Mouse (Mus musculus): ENCODE data around the gene Birc6. TPM values are rescaled to one million over a fixed set of nuclear protein-coding genes. Genes with fewer than 3 reads are reported as not detected.

Birc6 gene
- polyA plus RNA-seq, 1 experiment from 2014 or later = 72.8 TPM

DNA sequence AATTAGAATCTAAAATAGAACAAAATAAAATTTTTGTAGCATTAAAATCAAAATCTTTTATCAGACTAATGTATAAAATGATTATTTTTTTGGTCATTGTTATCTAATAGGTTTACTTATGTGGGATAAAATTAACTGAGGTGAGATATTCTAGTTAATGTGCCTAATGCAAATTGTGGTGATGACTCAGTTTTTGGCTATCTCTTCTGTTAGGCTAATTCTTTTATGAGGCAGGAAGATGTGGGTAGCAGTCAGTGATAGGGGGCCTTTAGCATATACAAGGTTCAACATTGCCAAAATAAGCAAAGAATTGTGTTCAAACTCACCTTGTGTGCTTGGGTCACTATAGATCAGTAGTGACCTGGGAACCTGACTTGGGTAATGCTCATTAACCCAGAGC is 178.5 kb downstream of the Birc6 start:
- H3K27me3 ChIP-seq (replicated peaks; ENCODE audit: control insufficient read depth, insufficient read depth, low read length) = no peaks in the 10 kb centered on the region
- peaks cover 3% of the 10 kb centered on the region; the same call in 1 of the 2 replicates for H3K4me1 ChIP-seq (replicated peaks; ENCODE audit: control insufficient read depth, insufficient read depth, low read length)
- no peaks in the 10 kb centered on the region for H3K9me3 ChIP-seq (ENCODE audit: control insufficient read depth, low read length)
- no peak overlapping the region for H3K4me3 ChIP-seq (ENCODE audit: low read depth, low read length)
- no peak overlapping the region for H3K4me2 ChIP-seq
- no peak for ATAC-seq (replicated peaks; ENCODE audit: low FRiP score)
- peaks cover 6% of the 10 kb centered on the region for H3K36me3 ChIP-seq (ENCODE audit: control insufficient read depth, insufficient read depth, low read length)
- no peak overlapping the region for H3K27ac ChIP-seq (ENCODE audit: low read depth, low read length)
- H3K9ac ChIP-seq (ENCODE audit: low read depth, low read length) = no peak overlapping the region
- no peak for DNase-seq (ENCODE audit: low spot score)

DNA sequence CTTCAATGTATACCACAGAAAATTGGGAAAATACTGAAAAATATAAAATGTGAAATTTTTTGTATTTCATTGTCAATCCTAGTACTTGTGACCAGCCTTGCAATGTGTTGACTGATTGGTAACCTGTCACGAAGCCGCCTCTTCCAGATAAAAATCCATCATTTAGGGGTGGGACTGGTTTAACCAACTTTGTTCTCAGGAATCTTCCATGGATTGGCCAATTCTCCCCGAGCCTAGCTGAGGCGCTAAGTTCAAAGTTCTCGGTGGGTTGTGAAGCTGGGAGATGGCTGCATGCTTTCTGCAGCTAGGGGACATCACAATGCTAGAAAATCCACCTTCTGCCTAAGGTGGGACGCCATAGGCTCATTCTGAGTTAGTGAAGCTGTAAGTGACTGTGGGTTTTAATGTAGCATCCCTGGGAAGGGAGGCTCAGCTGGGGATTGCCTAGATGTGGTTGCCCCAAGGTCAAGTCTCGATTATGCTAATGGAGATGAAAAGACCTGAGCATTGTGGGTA is 179.6 kb downstream of the Birc6 start:
- Histone ChIP-seq H3K27ac (ENCODE audit: low read depth, low read length) (no peak overlapping the region), H3K4me3 (ENCODE audit: low read depth, low read length) (no peak overlapping the region), H3K9ac (ENCODE audit: low read depth, low read length) (no peak overlapping the region), H3K36me3 (ENCODE audit: control insufficient read depth, insufficient read depth, low read length) (peaks cover 2% of the 10 kb centered on the region; the same call in 1 of the 2 replicates), H3K4me1 (replicated peaks; ENCODE audit: control insufficient read depth, insufficient read depth, low read length) (peaks cover 3% of the 10 kb centered on the region; the same call in 1 of the 2 replicates), H3K9me3 (ENCODE audit: control insufficient read depth, low read length) (no peaks in the 10 kb centered on the region), H3K4me2 (no peak overlapping the region), H3K27me3 (replicated peaks; ENCODE audit: control insufficient read depth, insufficient read depth, low read length) (no peaks in the 10 kb centered on the region)
- DNase-seq (ENCODE audit: low spot score) (no peak), ATAC-seq (replicated peaks; ENCODE audit: low FRiP score) (no peak)
- 85% methylated on average over 7 of the region's 7 CpGs for WGBS

DNA sequence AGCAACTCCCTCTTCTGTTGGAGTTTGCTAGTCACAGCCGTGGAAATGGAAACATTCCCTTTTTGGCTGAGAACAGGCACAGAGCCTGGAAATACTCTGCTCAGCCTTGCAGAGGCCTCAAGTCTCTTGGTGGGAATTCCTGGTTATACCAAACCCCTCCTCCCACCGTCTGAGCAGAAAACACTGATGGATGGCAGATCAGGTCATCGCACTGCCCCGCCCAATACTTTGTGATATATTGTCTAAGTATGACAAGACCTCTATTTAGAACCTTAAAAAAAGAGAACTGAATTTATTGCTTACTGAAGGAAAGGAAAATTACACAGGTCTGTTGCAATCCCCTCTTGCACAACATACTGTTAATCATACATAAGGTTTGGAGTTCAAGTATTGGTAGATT is 182.6 kb downstream of the Birc6 start:
- ATAC-seq (replicated peaks; ENCODE audit: low FRiP score) (no peak), DNase-seq (ENCODE audit: low spot score) (no peak)
- no peak overlapping the region for H3K27ac ChIP-seq (ENCODE audit: low read depth, low read length)
- H3K27me3 ChIP-seq (replicated peaks; ENCODE audit: control insufficient read depth, insufficient read depth, low read length) = no peaks in the 10 kb centered on the region
- no peak overlapping the region for H3K9ac ChIP-seq (ENCODE audit: low read depth, low read length)
- no peak overlapping the region for H3K4me3 ChIP-seq (ENCODE audit: low read depth, low read length)
- H3K4me1 ChIP-seq (replicated peaks; ENCODE audit: control insufficient read depth, insufficient read depth, low read length) = peaks cover 3% of the 10 kb centered on the region; the same call in 1 of the 2 replicates
- no peak overlapping the region for H3K4me2 ChIP-seq
- 65% methylated on average over 4 of the region's 4 CpGs for WGBS
- H3K9me3 ChIP-seq (ENCODE audit: control insufficient read depth, low read length) = no peaks in the 10 kb centered on the region
- no peaks in the 10 kb centered on the region for H3K36me3 ChIP-seq (ENCODE audit: control insufficient read depth, insufficient read depth, low read length)

DNA sequence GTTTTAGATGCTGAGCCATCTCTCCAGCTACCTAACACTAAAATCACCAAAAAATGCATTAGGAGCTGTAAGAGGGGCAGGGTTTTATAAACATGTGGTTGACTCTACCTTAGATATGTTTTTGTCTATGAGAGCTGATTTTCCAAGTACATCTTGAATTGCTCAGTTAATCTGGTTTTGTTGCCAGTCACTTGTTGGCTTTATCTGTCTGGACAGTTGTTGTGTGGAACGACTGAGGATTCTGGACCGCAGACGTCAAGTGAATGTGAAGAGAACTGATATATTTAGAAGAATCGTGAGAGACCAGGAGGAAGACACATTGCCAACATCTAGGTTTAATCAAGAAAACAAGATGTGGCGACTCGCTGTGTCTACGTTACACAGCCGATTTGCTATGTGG is 183.5 kb downstream of the Birc6 start:
- Histone ChIP-seq H3K27me3 (replicated peaks; ENCODE audit: control insufficient read depth, insufficient read depth, low read length) (no peaks in the 10 kb centered on the region), H3K4me2 (no peak overlapping the region), H3K4me1 (replicated peaks; ENCODE audit: control insufficient read depth, insufficient read depth, low read length) (peaks cover 3% of the 10 kb centered on the region; the same call in 1 of the 2 replicates), H3K36me3 (ENCODE audit: control insufficient read depth, insufficient read depth, low read length) (no peaks in the 10 kb centered on the region), H3K4me3 (ENCODE audit: low read depth, low read length) (no peak overlapping the region), H3K9ac (ENCODE audit: low read depth, low read length) (no peak overlapping the region), H3K27ac (ENCODE audit: low read depth, low read length) (no peak overlapping the region), H3K9me3 (ENCODE audit: control insufficient read depth, low read length) (no peaks in the 10 kb centered on the region)
- 46% methylated on average over 8 of the region's 8 CpGs for WGBS
- DNase-seq (ENCODE audit: low spot score) (no peak), ATAC-seq (replicated peaks; ENCODE audit: low FRiP score) (peak; percentile 30; the same call in 1 of the 2 replicates)

DNA sequence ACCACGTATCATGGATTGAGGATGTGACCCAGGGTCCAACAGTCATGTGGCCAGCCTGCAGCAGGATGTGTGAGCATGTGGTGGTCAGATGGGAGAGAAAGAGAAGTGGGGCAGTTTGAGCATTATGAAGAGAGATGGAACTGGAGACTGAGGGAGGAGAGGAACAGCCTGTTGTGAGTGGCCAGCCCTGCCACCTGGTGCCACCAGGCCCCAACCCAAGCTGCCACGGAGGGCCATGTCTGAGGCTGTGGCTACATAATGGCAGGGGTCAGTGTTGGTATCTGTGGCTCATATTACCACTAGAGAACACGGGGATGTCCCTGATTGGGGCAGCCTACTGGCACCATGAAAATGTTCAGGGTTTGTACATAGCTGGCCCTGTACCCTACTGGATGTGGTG is 187.0 kb downstream of the Birc6 start:
- H3K4me1 ChIP-seq (replicated peaks; ENCODE audit: control insufficient read depth, insufficient read depth, low read length) = peaks cover 3% of the 10 kb centered on the region; the same call in 1 of the 2 replicates
- WGBS = 62% methylated on average over 3 of the region's 3 CpGs
- H3K36me3 ChIP-seq (ENCODE audit: control insufficient read depth, insufficient read depth, low read length) = no peaks in the 10 kb centered on the region
- no peaks in the 10 kb centered on the region for H3K9me3 ChIP-seq (ENCODE audit: control insufficient read depth, low read length)
- H3K27me3 ChIP-seq (replicated peaks; ENCODE audit: control insufficient read depth, insufficient read depth, low read length) = no peaks in the 10 kb centered on the region
- no peak overlapping the region for H3K9ac ChIP-seq (ENCODE audit: low read depth, low read length)
- no peak for DNase-seq (ENCODE audit: low spot score)
- no peak for ATAC-seq (replicated peaks; ENCODE audit: low FRiP score)
- no peak overlapping the region for H3K4me2 ChIP-seq
- no peak overlapping the region for H3K4me3 ChIP-seq (ENCODE audit: low read depth, low read length)
- no peak overlapping the region for H3K27ac ChIP-seq (ENCODE audit: low read depth, low read length)

DNA sequence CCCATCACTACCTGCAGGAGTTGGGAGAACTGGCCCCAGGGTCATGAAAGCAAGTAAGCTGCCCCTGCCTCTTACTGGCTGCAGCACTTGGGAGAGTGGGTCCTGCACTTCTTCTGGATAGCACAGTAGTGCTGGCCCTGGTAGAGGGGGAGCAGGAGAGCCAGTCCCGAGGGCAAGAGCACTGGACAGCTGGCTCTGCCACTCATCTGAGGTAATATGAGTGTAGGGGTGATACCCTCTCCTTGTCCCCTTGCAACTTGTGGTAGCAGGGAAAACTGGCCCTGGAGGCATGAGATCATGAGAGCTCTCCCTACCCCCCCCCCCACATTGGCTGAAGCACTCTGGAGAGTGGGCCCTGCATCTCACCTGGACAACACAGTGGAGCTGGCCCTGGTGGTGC is 187.6 kb downstream of the Birc6 start:
- Histone ChIP-seq H3K36me3 (ENCODE audit: control insufficient read depth, insufficient read depth, low read length) (no peaks in the 10 kb centered on the region), H3K9me3 (ENCODE audit: control insufficient read depth, low read length) (no peaks in the 10 kb centered on the region), H3K4me2 (no peak overlapping the region), H3K27me3 (replicated peaks; ENCODE audit: control insufficient read depth, insufficient read depth, low read length) (no peaks in the 10 kb centered on the region), H3K4me3 (ENCODE audit: low read depth, low read length) (no peak overlapping the region), H3K27ac (ENCODE audit: low read depth, low read length) (no peak overlapping the region), H3K9ac (ENCODE audit: low read depth, low read length) (no peak overlapping the region), H3K4me1 (replicated peaks; ENCODE audit: control insufficient read depth, insufficient read depth, low read length) (peaks cover under 1% of the 10 kb centered on the region; the same call in 1 of the 2 replicates)
- WGBS = 75% methylated on average over 1 of the region's 1 CpGs
- ATAC-seq (replicated peaks; ENCODE audit: low FRiP score) (no peak), DNase-seq (ENCODE audit: low spot score) (no peak)

DNA sequence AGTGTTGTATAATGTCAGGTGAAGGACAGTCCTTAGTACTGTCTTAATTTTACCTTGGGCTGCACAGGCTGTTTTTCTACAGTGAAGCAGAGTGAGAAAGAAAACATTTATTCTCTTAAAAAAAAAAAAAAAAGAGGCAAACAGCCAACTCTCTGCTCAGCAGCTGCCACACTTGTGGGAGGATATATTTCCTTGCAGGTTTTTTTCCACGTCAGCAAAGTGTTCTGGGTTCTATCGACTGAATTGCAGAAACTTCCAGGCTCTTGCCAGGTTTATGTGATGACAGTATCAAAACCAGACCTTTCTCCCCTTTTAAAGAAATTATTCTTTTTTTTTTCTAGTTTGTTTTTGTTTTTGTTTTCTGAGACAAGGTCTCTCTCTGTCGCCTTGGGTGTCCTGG is 188.5 kb downstream of the Birc6 start:
- no peak overlapping the region for H3K27ac ChIP-seq (ENCODE audit: low read depth, low read length)
- WGBS = 60% methylated on average over 3 of the region's 3 CpGs
- no peak for ATAC-seq (replicated peaks; ENCODE audit: low FRiP score)
- no peak for DNase-seq (ENCODE audit: low spot score)
- no peaks in the 10 kb centered on the region for H3K4me1 ChIP-seq (replicated peaks; ENCODE audit: control insufficient read depth, insufficient read depth, low read length)
- H3K4me3 ChIP-seq (ENCODE audit: low read depth, low read length) = peak overlapping the region; percentile 69
- H3K9ac ChIP-seq (ENCODE audit: low read depth, low read length) = no peak overlapping the region
- no peaks in the 10 kb centered on the region for H3K27me3 ChIP-seq (replicated peaks; ENCODE audit: control insufficient read depth, insufficient read depth, low read length)
- H3K4me2 ChIP-seq = peak overlapping the region; percentile 90
- H3K9me3 ChIP-seq (ENCODE audit: control insufficient read depth, low read length) = no peaks in the 10 kb centered on the region
- H3K36me3 ChIP-seq (ENCODE audit: control insufficient read depth, insufficient read depth, low read length) = no peaks in the 10 kb centered on the region

DNA sequence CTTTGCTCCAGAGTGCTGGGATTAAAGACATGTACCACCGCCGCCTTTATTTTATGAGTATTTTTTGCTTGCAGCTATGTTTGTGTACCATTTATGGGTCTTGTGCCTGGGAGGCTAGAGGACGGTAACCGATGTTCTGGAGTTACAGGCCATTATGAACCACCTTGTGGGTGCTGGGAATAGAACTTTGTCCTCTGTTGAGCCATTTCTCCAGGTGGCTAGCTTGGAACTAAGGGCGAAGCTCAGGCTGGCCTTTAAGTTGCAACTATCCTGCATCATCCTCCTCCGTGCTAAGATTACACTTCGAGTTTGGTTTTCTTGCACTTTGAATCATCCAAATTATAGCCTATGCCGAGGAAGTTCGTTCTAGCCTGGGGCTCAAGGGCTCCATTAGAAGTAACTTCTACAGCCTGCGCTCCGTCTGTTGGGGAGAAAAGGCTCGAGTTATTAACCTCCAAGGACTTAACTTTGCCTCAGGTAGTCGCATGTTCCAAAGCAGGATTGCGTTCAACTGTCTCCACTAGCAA is 189.1 kb downstream of the Birc6 start:
- Histone ChIP-seq H3K4me2 (peak overlapping the region; percentile 90), H3K27me3 (replicated peaks; ENCODE audit: control insufficient read depth, insufficient read depth, low read length) (no peaks in the 10 kb centered on the region), H3K9me3 (ENCODE audit: control insufficient read depth, low read length) (no peaks in the 10 kb centered on the region), H3K4me3 (ENCODE audit: low read depth, low read length) (peak overlapping the region; percentile 69), H3K9ac (ENCODE audit: low read depth, low read length) (peak overlapping the region; percentile 64), H3K4me1 (replicated peaks; ENCODE audit: control insufficient read depth, insufficient read depth, low read length) (no peaks in the 10 kb centered on the region), H3K36me3 (ENCODE audit: control insufficient read depth, insufficient read depth, low read length) (no peaks in the 10 kb centered on the region), H3K27ac (ENCODE audit: low read depth, low read length) (no peak overlapping the region; the same call in 1 of the 2 replicates)
- DNase-seq (ENCODE audit: low spot score) = peak; percentile 35
- ATAC-seq (replicated peaks; ENCODE audit: low FRiP score) = 0 out of 2 replicates have a peak, but pooled peaks have one; percentile 15
- 10% methylated on average over 14 of the region's 14 CpGs for WGBS

DNA sequence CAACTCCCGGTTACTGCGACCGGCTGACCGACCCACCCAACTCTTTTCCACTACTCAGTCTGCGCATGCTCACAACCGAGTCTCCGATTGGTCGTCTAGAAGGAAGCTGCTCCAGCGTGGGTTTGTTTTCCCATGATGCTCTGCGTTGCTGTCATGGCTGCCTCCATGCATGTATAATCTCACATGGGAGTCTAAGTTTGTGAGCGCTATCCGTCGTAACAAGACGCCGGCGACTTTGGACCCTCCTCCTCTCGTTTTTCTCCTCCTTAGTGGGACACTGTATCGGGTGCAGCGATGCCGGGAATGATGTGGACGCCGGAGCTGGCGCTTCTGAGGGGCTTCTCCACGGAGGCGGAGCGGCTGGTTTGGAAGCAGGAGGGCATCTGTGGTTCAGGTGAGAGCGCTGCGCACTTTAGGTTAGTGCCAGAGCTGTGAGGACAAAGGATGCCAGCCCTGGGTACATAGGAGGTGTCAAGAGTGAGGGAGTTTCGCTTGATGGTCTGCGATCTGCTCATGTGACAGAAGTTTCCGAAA is 189.6 kb downstream of the Birc6 start, which contains the start of gene Ttc27:
Gene Ttc27 (plus strand): TSS at position 115 of the 534 bp plus-strand sequence.
- H3K9ac ChIP-seq (ENCODE audit: low read depth, low read length) = peak within 1 kb of the TSS; percentile 65
- no peaks in the 10 kb centered on the region for H3K27me3 ChIP-seq (replicated peaks; ENCODE audit: control insufficient read depth, insufficient read depth, low read length)
- H3K4me1 ChIP-seq (replicated peaks; ENCODE audit: control insufficient read depth, insufficient read depth, low read length) = no peaks in the 10 kb centered on the region
- WGBS = under 1% methylated on average over 31 of the region's 31 CpGs
- ATAC-seq (replicated peaks; ENCODE audit: low FRiP score) (peak; percentile 90), DNase-seq (ENCODE audit: low spot score) (peak; percentile 88)
- H3K4me2 ChIP-seq = peak within 1 kb of the TSS; percentile 90
- H3K4me3 ChIP-seq (ENCODE audit: low read depth, low read length) = peak within 1 kb of the TSS; percentile 69
- H3K9me3 ChIP-seq (ENCODE audit: control insufficient read depth, low read length) = no peaks in the 10 kb centered on the region
- no peak within 1 kb of the TSS; the same call in 1 of the 2 replicates for H3K27ac ChIP-seq (ENCODE audit: low read depth, low read length)
- H3K36me3 ChIP-seq (ENCODE audit: control insufficient read depth, insufficient read depth, low read length) = no peaks in the 10 kb centered on the region
